In genomic region chr14:75444486-75445105, GRCm38 (mm10) we compare ENCODE assay signal across 11 mouse cellular contexts. TPM values are rescaled to one million over a fixed set of nuclear protein-coding genes. Genes with fewer than 3 reads are reported as not detected.
A peak's percentile ranks its signal among the peaks of the same experiment; 100 is the strongest.
DNase-seq lines count a peak whose midpoint lies in the region; ATAC-seq lines count a peak whose summit lies in the region.
"Had no signal": no experiment of that assay in that cellular context is flagged by ENCODE, and none has a peak within 500 bp of the region (broad histone marks: within the 10 kb centered on the region; RNA-seq: fewer than 3 reads in every experiment).

No protein-coding gene starts in this region.

- ATAC-seq in limb, embryonic 13.5 days (ENCODE audit: low FRiP score, low read depth), result no peak
- no peak for ATAC-seq in kidney, embryonic 15.5 days (replicated peaks; ENCODE audit: low FRiP score)

- no peak overlapping the region for H3K27ac ChIP-seq in limb, embryonic 13.5 days
- no peak overlapping the region for H3K27ac ChIP-seq in kidney, embryonic 15.5 days
- H3K27ac ChIP-seq: embryonic facial prominence, embryonic 13.5 days; limb, embryonic 15.5 days had no signal

- no peaks in the 10 kb centered on the region for H3K36me3 ChIP-seq in limb, embryonic 13.5 days
- no peaks in the 10 kb centered on the region for H3K36me3 ChIP-seq in kidney, embryonic 15.5 days
- H3K36me3 ChIP-seq: embryonic facial prominence, embryonic 13.5 days; limb, embryonic 15.5 days had no signal

- 82% methylated on average over 11 of the region's 11 CpGs for WGBS in limb, embryonic 13.5 days
- 76% methylated on average over 11 of the region's 11 CpGs for WGBS in kidney, embryonic 15.5 days

- H3K4me3 ChIP-seq in limb, embryonic 13.5 days, result no peak overlapping the region
- no peak overlapping the region for H3K4me3 ChIP-seq in kidney, embryonic 15.5 days (replicated peaks)

- no peak overlapping the region for H3K9ac ChIP-seq in limb, embryonic 13.5 days
- H3K9ac ChIP-seq in kidney, embryonic 15.5 days, result no peak overlapping the region
- H3K9ac ChIP-seq: limb, embryonic 15.5 days had no signal

- DNase-seq in adrenal gland, adult 2 months, result peak; percentile 40
- DNase-seq in adrenal gland, adult 18-20 months (ENCODE audit: low spot score in 2 of 2), result no peak
- DNase-seq in right cerebral cortex, adult 18-20 months, result peak; percentile 80
- no peak for DNase-seq in right cerebral cortex, postnatal 14 days
- DNase-seq in thymus, postnatal 25 days, result peak; percentile 46
- DNase-seq in urinary bladder, adult 18-20 months (ENCODE audit: low spot score in 2 of 2), result no peak
- DNase-seq: heart, postnatal 4 days had no signal

- H3K27me3 ChIP-seq in limb, embryonic 13.5 days, result no peaks in the 10 kb centered on the region
- H3K27me3 ChIP-seq in kidney, embryonic 15.5 days, result no peaks in the 10 kb centered on the region
- H3K27me3 ChIP-seq: embryonic facial prominence, embryonic 13.5 days; limb, embryonic 15.5 days had no signal

- no peaks in the 10 kb centered on the region for H3K9me3 ChIP-seq in limb, embryonic 13.5 days
- no peaks in the 10 kb centered on the region for H3K9me3 ChIP-seq in kidney, embryonic 15.5 days (replicated peaks)
- H3K9me3 ChIP-seq: embryonic facial prominence, embryonic 13.5 days; limb, embryonic 15.5 days had no signal

- peaks cover 15% of the 10 kb centered on the region for H3K4me1 ChIP-seq in limb, embryonic 13.5 days
- H3K4me1 ChIP-seq in kidney, embryonic 15.5 days, result peaks cover 16% of the 10 kb centered on the region

- H3K4me2 ChIP-seq in limb, embryonic 13.5 days (replicated peaks), result peak overlapping the region; percentile 68; the same call in 1 of the 2 replicates
- H3K4me2 ChIP-seq in kidney, embryonic 15.5 days, result no peak overlapping the region

RNA-seq across cellular contexts. Expression of gene Siah3, which starts 11.2 kb away (rescaled TPM):
- under 1 TPM; 0.09 to 0.21 TPM for total RNA-seq in adrenal gland, adult 2 months (2021)
- polyA plus RNA-seq in adrenal gland, adult 2 months (2012; rRNA removed), result 0.12 and 0.13 TPM in 2 replicates
- total RNA-seq in adrenal gland, adult 18-20 months (2021), result under 1 TPM in 1 of 2 experiments, not detected in 1; 0.13 TPM
- polyA plus RNA-seq in limb, embryonic 13.5 days (2015; fragmentation: Nextera tagmentation; extraction: Ambion mirVana), result 0.33 and 0.52 TPM in 2 replicates
- polyA plus RNA-seq in kidney, embryonic 15.5 days (2015; fragmentation: Nextera tagmentation; extraction: Ambion mirVana), result 0.14 and 0.19 TPM in 2 replicates

Comparison
In these comparisons a context has a peak if more than half of its experiments do, and no peak if none do; other contexts are left out.
1. DNase-seq: peak in adrenal gland, adult 2 months (single experiment), right cerebral cortex, adult 18-20 months (single experiment) and thymus, postnatal 25 days (single experiment); none in adrenal gland, adult 18-20 months (0 of 2), right cerebral cortex, postnatal 14 days (single experiment) and urinary bladder, adult 18-20 months (0 of 2).